Mouse (Mus musculus) lung, adult 2 months (tissue): ENCODE data around the gene Gpr182.

Source experiments
- CTCF ChIP-seq: fragments of 200-500 bp; IDR thresholded peaks from 2 replicates; pipeline ENCODE4 v1.5.1; 2011; ENCODE audit warnings: mild to moderate bottlenecking, low read length, control low read depth; ENCODE audit not compliant: insufficient read depth
- POLR2A ChIP-seq: fragments of 200-500 bp; IDR thresholded peaks from 2 replicates; pipeline ENCODE4 v1.6.1; 2011; ENCODE audit warnings: low read depth, mild to moderate bottlenecking, control low read depth, low read length, borderline replicate concordance; ENCODE audit errors: extremely low read depth

GRCm38 (mm10) chr10:127731397-127731796 is 20.1 kb downstream of the Gpr182 start:
- no peak for TF ChIP-seq CTCF
- no peak for TF ChIP-seq POLR2A
